Mouse (Mus musculus): ENCODE measurements around the gene Olfr434. TPM values are rescaled to one million over a fixed set of nuclear protein-coding genes. Genes with fewer than 3 reads are reported as not detected.

Gene Olfr434
- polyA plus RNA-seq, 1 experiment, result not detected

- peaks cover 4% of the 10 kb centered on the region for H3K27me3 ChIP-seq (replicated peaks)
- H3K4me1 ChIP-seq, result no peaks in the 10 kb centered on the region
- no peaks in the 10 kb centered on the region for H3K36me3 ChIP-seq (replicated peaks; ENCODE audit: low read length)
- no peak for TF ChIP-seq FLI1 (IDR thresholded peaks at IDR 0.05; ENCODE audit: low read length)
- TF ChIP-seq GATA1 (IDR thresholded peaks at IDR 0.05; ENCODE audit: borderline replicate concordance, low read length), result no peak
- H3K4me3 ChIP-seq (replicated peaks), result no peak overlapping the region
- H3K9me3 ChIP-seq, result no peaks in the 10 kb centered on the region
Observed at GRCm38 (mm10) chr6:43242061-43242460, 29.2 kb downstream of the Olfr434 start.

DNA sequence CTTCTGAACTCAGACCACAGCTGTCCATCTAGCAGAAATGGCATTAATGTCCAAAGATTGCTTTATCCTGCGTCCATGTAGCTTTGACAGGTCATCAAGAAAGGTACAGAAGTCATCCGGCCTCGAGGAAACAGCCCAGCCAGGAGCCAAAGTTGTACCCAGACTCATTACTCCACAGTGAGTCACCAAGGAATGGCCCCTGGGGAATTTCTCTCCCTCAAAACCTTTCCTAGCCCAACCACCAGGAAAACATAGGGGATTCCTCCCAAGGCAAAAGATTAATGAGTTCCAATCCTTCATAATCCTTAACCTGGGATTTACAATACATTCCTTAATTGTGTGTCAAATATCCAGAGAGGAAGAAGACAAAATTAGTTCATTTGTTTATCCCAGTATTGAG is 34.6 kb downstream of the Olfr434 start:
- TF ChIP-seq GATA1 (IDR thresholded peaks at IDR 0.05; ENCODE audit: borderline replicate concordance, low read length) (no peak), FLI1 (IDR thresholded peaks at IDR 0.05; ENCODE audit: low read length) (no peak)
- Histone ChIP-seq H3K36me3 (replicated peaks; ENCODE audit: low read length) (no peaks in the 10 kb centered on the region), H3K9me3 (no peaks in the 10 kb centered on the region), H3K4me3 (replicated peaks) (no peak overlapping the region), H3K4me1 (0 out of 2 replicates have a peak, but pooled peaks cover 3% of the 10 kb centered on the region), H3K27me3 (replicated peaks) (peaks cover 11% of the 10 kb centered on the region)

DNA sequence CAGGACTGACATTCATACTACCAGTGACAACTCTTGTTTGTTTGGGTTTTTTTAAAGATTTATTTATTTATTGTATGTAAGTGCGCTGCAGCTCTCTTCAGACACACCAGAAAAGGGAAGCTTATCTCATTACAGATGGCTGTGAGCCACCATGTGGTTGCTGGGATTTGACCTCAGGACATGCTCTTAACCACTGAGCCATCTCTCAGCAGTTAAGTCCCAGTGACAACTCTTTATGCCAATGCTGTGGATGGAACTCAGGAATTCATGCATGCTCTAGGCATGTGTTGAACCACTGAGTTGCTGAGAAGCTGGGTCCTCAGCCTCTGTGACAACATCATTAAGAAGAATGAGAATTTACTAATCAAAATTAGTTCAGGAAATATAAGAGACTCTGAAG is 40.2 kb downstream of the Olfr434 start:
- Histone ChIP-seq H3K36me3 (replicated peaks; ENCODE audit: low read length) (no peaks in the 10 kb centered on the region), H3K4me3 (replicated peaks) (no peak overlapping the region), H3K27me3 (replicated peaks) (peaks cover 13% of the 10 kb centered on the region), H3K9me3 (no peaks in the 10 kb centered on the region), H3K4me1 (0 out of 2 replicates have a peak, but pooled peaks cover 3% of the 10 kb centered on the region)
- TF ChIP-seq FLI1 (IDR thresholded peaks at IDR 0.05; ENCODE audit: low read length) (no peak), GATA1 (IDR thresholded peaks at IDR 0.05; ENCODE audit: borderline replicate concordance, low read length) (no peak)

- H3K4me3 ChIP-seq (replicated peaks), result no peak overlapping the region
- H3K36me3 ChIP-seq (replicated peaks; ENCODE audit: low read length), result no peaks in the 10 kb centered on the region
- H3K4me1 ChIP-seq, result peaks cover 8% of the 10 kb centered on the region; the same call in 1 of the 2 replicates
- H3K9me3 ChIP-seq, result no peaks in the 10 kb centered on the region
- peaks cover 10% of the 10 kb centered on the region for H3K27me3 ChIP-seq (replicated peaks)
- no peak for TF ChIP-seq FLI1 (IDR thresholded peaks at IDR 0.05; ENCODE audit: low read length)
- no peak for TF ChIP-seq GATA1 (IDR thresholded peaks at IDR 0.05; ENCODE audit: borderline replicate concordance, low read length)
Observed at GRCm38 (mm10) chr6:43254193-43254926, 41.5 kb downstream of the Olfr434 start.

DNA sequence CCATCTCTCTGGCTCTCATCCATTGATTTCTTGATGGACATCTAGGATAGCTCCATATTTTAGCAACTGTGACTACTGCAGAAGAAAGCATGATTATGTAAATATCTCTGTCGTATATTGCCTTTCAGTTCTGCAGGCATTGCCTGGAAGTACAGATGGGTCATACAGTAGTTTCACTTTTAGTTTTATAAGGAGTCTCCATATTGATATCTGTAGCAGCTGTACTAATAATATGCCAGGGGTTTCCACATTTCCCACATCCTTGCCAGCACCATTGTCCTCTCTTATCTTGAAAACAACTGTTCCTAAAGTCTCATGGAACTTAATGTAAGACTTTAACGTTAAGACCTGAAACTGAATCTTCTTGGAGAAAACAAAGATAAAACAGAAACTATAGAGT is 47.9 kb downstream of the Olfr434 start:
- Histone ChIP-seq H3K4me3 (replicated peaks) (peak overlapping the region; percentile 69), H3K36me3 (replicated peaks; ENCODE audit: low read length) (no peaks in the 10 kb centered on the region), H3K4me1 (peaks cover 29% of the 10 kb centered on the region), H3K9me3 (no peaks in the 10 kb centered on the region), H3K27me3 (replicated peaks) (peaks cover 18% of the 10 kb centered on the region)
- no peak for TF ChIP-seq FLI1 (IDR thresholded peaks at IDR 0.05; ENCODE audit: low read length)
- TF ChIP-seq GATA1 (IDR thresholded peaks at IDR 0.05; ENCODE audit: borderline replicate concordance, low read length), result no peak

DNA sequence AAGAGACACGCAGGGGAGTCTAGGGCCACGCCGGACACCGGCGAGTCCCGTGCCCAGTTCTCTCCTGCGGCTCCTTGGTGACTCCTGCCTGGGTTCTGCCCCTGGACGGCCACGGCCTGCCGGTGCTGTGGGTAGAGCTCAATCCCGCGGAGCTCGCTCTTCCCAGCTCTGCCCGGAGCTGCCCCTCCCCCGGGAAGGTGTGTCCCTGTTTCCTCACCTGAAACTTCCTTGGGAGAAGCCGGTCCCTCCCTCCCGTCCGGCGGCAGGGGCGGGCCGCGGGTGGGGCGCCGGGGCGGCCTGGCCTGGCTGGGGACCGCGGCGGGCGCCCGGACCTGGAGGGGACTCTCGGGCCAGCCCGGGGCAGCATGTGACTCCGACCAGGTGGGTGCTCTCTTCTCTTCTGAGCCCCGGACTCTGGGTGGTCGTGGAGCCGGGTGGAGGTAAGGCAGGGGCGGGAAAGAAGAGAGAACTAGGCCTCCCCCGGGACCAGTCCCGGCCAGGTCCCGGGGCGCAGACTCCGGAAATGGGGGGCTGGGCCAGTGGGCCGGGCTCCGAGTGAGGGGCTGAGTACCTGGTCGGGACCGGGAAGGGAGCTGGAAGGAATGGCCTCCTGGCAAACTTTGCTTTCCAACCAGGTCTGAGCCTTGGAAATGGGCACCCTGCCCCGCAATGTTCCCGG is 52.7 kb downstream of the Olfr434 start, which contains the start of gene Arhgef5:
Gene Arhgef5, plus strand, starts transcription at position 220 of the 679 bp plus-strand sequence.
- Histone ChIP-seq H3K27me3 (replicated peaks) (peaks cover 30% of the 10 kb centered on the region), H3K4me3 (replicated peaks) (peak within 1 kb of the TSS; percentile 88), H3K9me3 (no peaks in the 10 kb centered on the region), H3K36me3 (replicated peaks; ENCODE audit: low read length) (no peaks in the 10 kb centered on the region), H3K4me1 (peaks cover 33% of the 10 kb centered on the region)
- TF ChIP-seq FLI1 (IDR thresholded peaks at IDR 0.05; ENCODE audit: low read length) (no peak), GATA1 (IDR thresholded peaks at IDR 0.05; ENCODE audit: borderline replicate concordance, low read length) (no peak)

DNA sequence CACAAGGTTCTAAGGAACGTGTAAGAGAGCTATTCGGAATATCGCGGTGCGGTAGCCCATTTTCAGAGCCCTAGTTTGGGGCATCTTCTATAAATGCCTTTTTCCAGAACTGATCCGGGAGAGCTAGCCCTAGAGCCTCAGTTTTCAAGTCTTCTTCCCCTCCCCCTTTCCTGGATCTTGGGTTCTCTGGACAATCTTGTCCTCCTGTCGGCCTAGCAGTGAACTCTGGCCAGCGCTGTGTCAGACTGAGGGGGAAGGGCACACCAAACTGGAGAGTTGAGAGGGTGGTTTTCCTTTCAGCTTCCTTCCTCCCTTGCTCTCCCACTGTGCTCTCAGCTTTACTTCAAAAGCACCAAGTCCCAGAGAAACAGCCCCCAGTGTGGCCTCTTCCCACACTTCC is 53.5 kb downstream of the Olfr434 start:
- peak overlapping the region; percentile 88 for H3K4me3 ChIP-seq (replicated peaks)
- TF ChIP-seq GATA1 (IDR thresholded peaks at IDR 0.05; ENCODE audit: borderline replicate concordance, low read length), result no peak
- no peak for TF ChIP-seq FLI1 (IDR thresholded peaks at IDR 0.05; ENCODE audit: low read length)
- no peaks in the 10 kb centered on the region for H3K36me3 ChIP-seq (replicated peaks; ENCODE audit: low read length)
- H3K27me3 ChIP-seq (replicated peaks), result peaks cover 30% of the 10 kb centered on the region
- no peaks in the 10 kb centered on the region for H3K9me3 ChIP-seq
- peaks cover 27% of the 10 kb centered on the region for H3K4me1 ChIP-seq

Other genes starting within 250 kb of the Olfr434 start
- not detected in 2 replicates for gene Olfr441, start 106.7 kb upstream of the Olfr434 start, polyA plus RNA-seq (2012; ENCODE audit: insufficient read depth, low replicate concordance)
- 0.40 TPM in 1 of 2 replicates, not detected in the other for gene Olfr237-ps1, start 66.5 kb upstream of the Olfr434 start, polyA plus RNA-seq (2012; ENCODE audit: insufficient read depth, low replicate concordance)
- not detected in 2 replicates for gene Olfr437, start 49.7 kb upstream of the Olfr434 start, polyA plus RNA-seq (2012; ENCODE audit: insufficient read depth, low replicate concordance)
- gene Olfr13, start 40.9 kb upstream of the Olfr434 start, polyA plus RNA-seq (2012; ENCODE audit: insufficient read depth, low replicate concordance), result not detected in 2 replicates
- not detected in 2 replicates for gene Olfr435, start 15.9 kb upstream of the Olfr434 start, polyA plus RNA-seq (2012; ENCODE audit: insufficient read depth, low replicate concordance)
- not detected in 2 replicates for gene Olfr47, start 18.5 kb downstream of the Olfr434 start, polyA plus RNA-seq (2012; ENCODE audit: insufficient read depth, low replicate concordance)
- gene Arhgef5, start 52.6 kb downstream of the Olfr434 start, polyA plus RNA-seq (2012; ENCODE audit: insufficient read depth, low replicate concordance), result 0.44 TPM in 1 of 2 replicates, not detected in the other
- gene Nobox, start 96.5 kb downstream of the Olfr434 start, polyA plus RNA-seq (2012; ENCODE audit: insufficient read depth, low replicate concordance), result not detected in 2 replicates